Mouse (Mus musculus): ENCODE measurements at regions not wholly inside any gene's neighbourhood (a gene's known extent, or its start where the extent isn't known, plus 50 kb on each side); places are given as distances from the start of the nearest gene placed in this dataset.

GRCm38 (mm10) chr19:35529276-35529675 lies 528.0 kb downstream of the Htr7 start:
- no peak overlapping the region for H3K9ac ChIP-seq (ENCODE audit: insufficient read depth, low read depth)
- H3K4me3 ChIP-seq (replicated peaks in 1 of 3; ENCODE audit: low read depth in 2 of 3, low read length in 2 of 3, poor library complexity in 1 of 3), result no peak overlapping the region
- H3K36me3 ChIP-seq (replicated peaks in 1 of 2; ENCODE audit: control insufficient read depth in 1 of 2, insufficient read depth in 1 of 2, low read length in 1 of 2), result no peaks in the 10 kb centered on the region
- H3K27ac ChIP-seq (ENCODE audit: insufficient read depth, low read depth), result no peak overlapping the region
- in situ Hi-C loops (cut with MboI; ENCODE audit: low pct_ligation_motif_present, low pct_unique_long_range_greater_than_20kb, low sequenced_read_pairs), result no loop called here
- no peaks in the 10 kb centered on the region for H3K9me3 ChIP-seq (replicated peaks; ENCODE audit: low read length)
- H3K4me1 ChIP-seq (ENCODE audit: control insufficient read depth in 1 of 2, insufficient read depth in 2 of 2), result no peaks in the 10 kb centered on the region
- H3K27me3 ChIP-seq (replicated peaks), result no peaks in the 10 kb centered on the region
- DNase-seq (ENCODE audit: extremely low read depth), result no peak
- no peak overlapping the region for H3K4me2 ChIP-seq (ENCODE audit: insufficient read depth, low read depth, poor library complexity, severe bottlenecking)
- no peaks in the 10 kb centered on the region for H3K79me2 ChIP-seq (replicated peaks; ENCODE audit: control insufficient read depth, extremely low read depth, insufficient read depth, poor library complexity, severe bottlenecking)
- no peak for TF ChIP-seq USF1 (IDR thresholded peaks at IDR 0.05; ENCODE audit: low read depth, low read length)
- TF ChIP-seq JUN (IDR thresholded peaks at IDR 0.05; ENCODE audit: insufficient read depth, low read depth, low read length), result no peak
- TF ChIP-seq IRF4 (IDR thresholded peaks at IDR 0.05; ENCODE audit: low read depth, low read length), result no peak
- TF ChIP-seq MEF2A (IDR thresholded peaks at IDR 0.05; ENCODE audit: borderline replicate concordance, low read depth, low read length), result no peak
- no peak for TF ChIP-seq TCF12 (IDR thresholded peaks at IDR 0.05; ENCODE audit: low read depth, low read length)
- TF ChIP-seq JUND (conservative IDR thresholded peaks at IDR 0.05; ENCODE audit: low read depth, low read length), result no peak
- TF ChIP-seq E2F4 (IDR thresholded peaks at IDR 0.05; ENCODE audit: insufficient replicate concordance, low read depth, low read length), result no peak
- TF ChIP-seq NRF1 (IDR thresholded peaks at IDR 0.05; ENCODE audit: low read depth, low read length), result no peak
- TF ChIP-seq MAX (IDR thresholded peaks at IDR 0.05; ENCODE audit: low read length), result no peak
- TF ChIP-seq MAZ (IDR thresholded peaks at IDR 0.05; ENCODE audit: low read depth, low read length), result no peak
- dilution Hi-C loops (cut with MboI; ENCODE audit: extremely low pct_ligation_motif_present, extremely low pct_unique_long_range_greater_than_20kb, low sequenced_read_pairs), result no loop called here

DNA sequence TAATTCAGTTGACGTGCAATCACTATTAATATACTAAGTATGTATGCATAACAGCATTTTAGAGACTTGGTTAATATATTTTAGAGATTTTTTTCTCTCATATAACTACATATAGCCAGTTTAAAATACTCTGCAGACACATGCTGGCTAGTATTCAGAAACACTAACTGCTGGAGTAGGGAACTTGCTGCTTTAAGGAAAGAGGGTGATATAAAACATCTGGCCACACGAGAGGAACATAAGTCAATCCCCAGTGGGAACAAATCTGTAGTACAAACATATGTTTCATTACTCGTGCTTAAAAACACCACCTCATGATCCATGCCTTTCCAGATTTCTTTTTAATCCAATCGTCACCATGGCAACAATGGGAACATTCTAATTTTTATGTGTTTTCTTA lies 563.6 kb downstream of the Htr7 start:
- in situ Hi-C loops (cut with MboI; ENCODE audit: low pct_ligation_motif_present, low pct_unique_long_range_greater_than_20kb, low sequenced_read_pairs), result no loop called here
- no peak overlapping the region for H3K27ac ChIP-seq (ENCODE audit: insufficient read depth, low read depth)

DNA sequence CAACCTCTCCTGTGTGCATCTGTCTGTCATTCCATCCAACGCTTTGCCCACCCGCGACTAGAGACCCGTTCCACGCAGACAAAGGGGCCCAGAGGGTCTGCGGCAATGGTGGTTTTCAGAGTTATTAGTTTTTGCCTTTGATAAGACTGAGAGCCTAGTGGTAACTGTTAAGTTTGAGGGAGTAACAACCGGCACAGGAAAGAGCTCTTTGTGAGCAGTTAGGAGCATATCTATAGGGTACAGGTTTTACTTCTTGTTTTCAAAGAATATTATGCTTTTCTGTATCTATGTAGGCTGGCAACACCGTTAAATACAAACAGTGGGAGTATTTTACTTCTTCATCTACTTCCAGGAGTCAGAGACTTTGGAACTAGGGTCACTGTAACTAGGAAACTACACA lies 566.0 kb downstream of the Htr7 start:
- no peaks in the 10 kb centered on the region for H3K27me3 ChIP-seq (replicated peaks)
- TF ChIP-seq E2F4 (IDR thresholded peaks at IDR 0.05; ENCODE audit: insufficient replicate concordance, low read depth, low read length) (no peak), USF1 (IDR thresholded peaks at IDR 0.05; ENCODE audit: low read depth, low read length) (no peak), ELF1 (IDR thresholded peaks at IDR 0.05; ENCODE audit: low read depth, low read length) (no peak), IRF4 (IDR thresholded peaks at IDR 0.05; ENCODE audit: low read depth, low read length) (no peak), CTCF (conservative IDR thresholded peaks at IDR 0.05 in 1 of 2, IDR thresholded peaks at IDR 0.05 in 1 of 2; ENCODE audit: low read depth in 2 of 2, low read length in 2 of 2) (no peak), PAX5 (IDR thresholded peaks at IDR 0.05; ENCODE audit: low read length) (no peak), BHLHE40 (IDR thresholded peaks at IDR 0.05; ENCODE audit: low read depth, low read length) (no peak), MAFK (IDR thresholded peaks at IDR 0.05; ENCODE audit: insufficient replicate concordance, low read length) (no peak), KAT2A (IDR thresholded peaks at IDR 0.05; ENCODE audit: insufficient replicate concordance, low read length) (no peak), NELFE (IDR thresholded peaks at IDR 0.05; ENCODE audit: low read depth, low read length) (no peak), RCOR1 (conservative IDR thresholded peaks at IDR 0.05; ENCODE audit: low read depth, low read length) (no peak), UBTF (IDR thresholded peaks at IDR 0.05; ENCODE audit: low read depth, low read length) (no peak), JUND (conservative IDR thresholded peaks at IDR 0.05; ENCODE audit: low read depth, low read length) (no peak), TBP (conservative IDR thresholded peaks at IDR 0.05; ENCODE audit: low read depth, low read length) (no peak), ZC3H11A (IDR thresholded peaks at IDR 0.05; ENCODE audit: low read depth, low read length) (no peak), MYC (IDR thresholded peaks at IDR 0.05; ENCODE audit: low read depth, low read length) (no peak), POLR2AphosphoS2 (IDR thresholded peaks at IDR 0.05; ENCODE audit: low read depth, low read length) (no peak), MAX (IDR thresholded peaks at IDR 0.05; ENCODE audit: low read length) (no peak)
- dilution Hi-C loops (cut with MboI; ENCODE audit: extremely low pct_ligation_motif_present, extremely low pct_unique_long_range_greater_than_20kb, low sequenced_read_pairs), result no loop called here
- no peaks in the 10 kb centered on the region for H3K79me2 ChIP-seq (replicated peaks; ENCODE audit: control insufficient read depth, extremely low read depth, insufficient read depth, poor library complexity, severe bottlenecking)
- no peak overlapping the region for H3K4me3 ChIP-seq (replicated peaks in 1 of 3; ENCODE audit: low read depth in 2 of 3, low read length in 2 of 3, poor library complexity in 1 of 3)
- H3K9ac ChIP-seq (ENCODE audit: insufficient read depth, low read depth), result no peak overlapping the region
- no peak for DNase-seq (ENCODE audit: extremely low read depth)
- H3K9me3 ChIP-seq (replicated peaks; ENCODE audit: low read length), result no peaks in the 10 kb centered on the region
- no peak overlapping the region for H3K4me2 ChIP-seq (ENCODE audit: insufficient read depth, low read depth, poor library complexity, severe bottlenecking)
- no peaks in the 10 kb centered on the region for H3K4me1 ChIP-seq (ENCODE audit: control insufficient read depth in 1 of 2, insufficient read depth in 2 of 2)
- in situ Hi-C loops (cut with MboI; ENCODE audit: low pct_ligation_motif_present, low pct_unique_long_range_greater_than_20kb, low sequenced_read_pairs), result no loop called here
- H3K36me3 ChIP-seq (replicated peaks in 1 of 2; ENCODE audit: control insufficient read depth in 1 of 2, insufficient read depth in 1 of 2, low read length in 1 of 2), result no peaks in the 10 kb centered on the region
- no peak overlapping the region for H3K27ac ChIP-seq (ENCODE audit: insufficient read depth, low read depth)

More for the DNA sequence above, 563.6 kb downstream of the Htr7 start:
- H3K4me3 ChIP-seq (replicated peaks in 1 of 3; ENCODE audit: low read depth in 2 of 3, low read length in 2 of 3, poor library complexity in 1 of 3), result no peak overlapping the region
- no peak overlapping the region for H3K4me2 ChIP-seq (ENCODE audit: insufficient read depth, low read depth, poor library complexity, severe bottlenecking)
- no peaks in the 10 kb centered on the region for H3K36me3 ChIP-seq (replicated peaks in 1 of 2; ENCODE audit: control insufficient read depth in 1 of 2, insufficient read depth in 1 of 2, low read length in 1 of 2)
- no peak overlapping the region for H3K9ac ChIP-seq (ENCODE audit: insufficient read depth, low read depth)
- no peaks in the 10 kb centered on the region for H3K9me3 ChIP-seq (replicated peaks; ENCODE audit: low read length)
- dilution Hi-C loops (cut with MboI; ENCODE audit: extremely low pct_ligation_motif_present, extremely low pct_unique_long_range_greater_than_20kb, low sequenced_read_pairs), result no loop called here
- H3K79me2 ChIP-seq (replicated peaks; ENCODE audit: control insufficient read depth, extremely low read depth, insufficient read depth, poor library complexity, severe bottlenecking), result no peaks in the 10 kb centered on the region
- no peak for TF ChIP-seq RCOR1 (conservative IDR thresholded peaks at IDR 0.05; ENCODE audit: low read depth, low read length)
- no peak for TF ChIP-seq MAX (IDR thresholded peaks at IDR 0.05; ENCODE audit: low read length)
- TF ChIP-seq UBTF (IDR thresholded peaks at IDR 0.05; ENCODE audit: low read depth, low read length), result no peak
- H3K27me3 ChIP-seq (replicated peaks), result no peaks in the 10 kb centered on the region
- no peak for DNase-seq (ENCODE audit: extremely low read depth)
- H3K4me1 ChIP-seq (ENCODE audit: control insufficient read depth in 1 of 2, insufficient read depth in 2 of 2), result no peaks in the 10 kb centered on the region

Data from CH12.LX (cell line).